Mouse (Mus musculus): ENCODE measurements around the gene Eral1. TPM values are rescaled to one million over a fixed set of nuclear protein-coding genes. Genes with fewer than 3 reads are reported as not detected.

Eral1 gene
- polyA plus RNA-seq (2012; ENCODE audit: insufficient read depth, insufficient read length, low replicate concordance, missing spikeins) = not detected in 2 replicates

GRCm38 (mm10) chr11:78079961-78080921 lies at the start of gene Eral1:
TSS of gene Eral1 (minus strand) at chr11:78080383.
- 2% methylated on average over 42 of the region's 42 CpGs for WGBS
- TF ChIP-seq POLR2A (IDR thresholded peaks at IDR 0.05; ENCODE audit: insufficient read depth, low read depth, low read length) (peak; percentile 61; the same call in 1 of the 2 replicates), CTCF (IDR thresholded peaks at IDR 0.05; ENCODE audit: insufficient read depth, low read depth, low read length) (no peak)
- Histone ChIP-seq H3K27ac (ENCODE audit: insufficient read depth, low read depth, low read length) (peak within 1 kb of the TSS; percentile 59), H3K4me3 (ENCODE audit: insufficient read depth, low read depth, low read length) (peak within 1 kb of the TSS; percentile 60), H3K4me1 (ENCODE audit: control insufficient read depth, insufficient read depth, low read length) (0 out of 2 replicates have a peak, but pooled peaks cover 3% of the 10 kb centered on the region)

GRCm38 (mm10) chr11:78129458-78129857 lies 49.3 kb upstream of the Eral1 start:
- no peak overlapping the region for H3K27ac ChIP-seq (ENCODE audit: insufficient read depth, low read depth, low read length)
- TF ChIP-seq POLR2A (IDR thresholded peaks at IDR 0.05; ENCODE audit: insufficient read depth, low read depth, low read length) (no peak), CTCF (IDR thresholded peaks at IDR 0.05; ENCODE audit: insufficient read depth, low read depth, low read length) (no peak)

GRCm38 (mm10) chr11:78126739-78127138 lies 46.6 kb upstream of the Eral1 start:
- no peak overlapping the region for H3K27ac ChIP-seq (ENCODE audit: insufficient read depth, low read depth, low read length)
- peaks cover 9% of the 10 kb centered on the region; the same call in 1 of the 2 replicates for H3K4me1 ChIP-seq (ENCODE audit: control insufficient read depth, insufficient read depth, low read length)
- H3K4me3 ChIP-seq (ENCODE audit: insufficient read depth, low read depth, low read length) = no peak overlapping the region
- WGBS = 80% methylated on average over 4 of the region's 4 CpGs
- no peak for TF ChIP-seq CTCF (IDR thresholded peaks at IDR 0.05; ENCODE audit: insufficient read depth, low read depth, low read length)
- TF ChIP-seq POLR2A (IDR thresholded peaks at IDR 0.05; ENCODE audit: insufficient read depth, low read depth, low read length) = no peak

More at GRCm38 (mm10) chr11:78129458-78129857, 49.3 kb upstream of the Eral1 start:
- 30% methylated on average over 8 of the region's 8 CpGs for WGBS
- Histone ChIP-seq H3K4me3 (ENCODE audit: insufficient read depth, low read depth, low read length) (no peak overlapping the region), H3K4me1 (ENCODE audit: control insufficient read depth, insufficient read depth, low read length) (peaks cover 12% of the 10 kb centered on the region)

- TF ChIP-seq CTCF (IDR thresholded peaks at IDR 0.05; ENCODE audit: insufficient read depth, low read depth, low read length) (no peak), POLR2A (IDR thresholded peaks at IDR 0.05; ENCODE audit: insufficient read depth, low read depth, low read length) (no peak)
- 47% methylated on average over 6 of the region's 6 CpGs for WGBS
- Histone ChIP-seq H3K27ac (ENCODE audit: insufficient read depth, low read depth, low read length) (no peak overlapping the region), H3K4me3 (ENCODE audit: insufficient read depth, low read depth, low read length) (no peak overlapping the region), H3K4me1 (ENCODE audit: control insufficient read depth, insufficient read depth, low read length) (peaks cover 9% of the 10 kb centered on the region; the same call in 1 of the 2 replicates)
These were observed 45.5 kb upstream of the Eral1 start for GRCm38 (mm10) chr11:78125691-78126090.

- TF ChIP-seq CTCF (IDR thresholded peaks at IDR 0.05; ENCODE audit: insufficient read depth, low read depth, low read length) (no peak), POLR2A (IDR thresholded peaks at IDR 0.05; ENCODE audit: insufficient read depth, low read depth, low read length) (no peak)
- no peak overlapping the region for H3K4me3 ChIP-seq (ENCODE audit: insufficient read depth, low read depth, low read length)
- H3K27ac ChIP-seq (ENCODE audit: insufficient read depth, low read depth, low read length) = no peak overlapping the region
- peaks cover 8% of the 10 kb centered on the region; the same call in 1 of the 2 replicates for H3K4me1 ChIP-seq (ENCODE audit: control insufficient read depth, insufficient read depth, low read length)
These were observed 43.6 kb upstream of the Eral1 start for GRCm38 (mm10) chr11:78123782-78124181.

GRCm38 (mm10) chr11:78122815-78123214 lies 42.6 kb upstream of the Eral1 start:
- 88% methylated on average over 4 of the region's 4 CpGs for WGBS
- TF ChIP-seq POLR2A (IDR thresholded peaks at IDR 0.05; ENCODE audit: insufficient read depth, low read depth, low read length) (no peak), CTCF (IDR thresholded peaks at IDR 0.05; ENCODE audit: insufficient read depth, low read depth, low read length) (no peak)

GRCm38 (mm10) chr11:78121176-78121575 lies 41.0 kb upstream of the Eral1 start:
- Histone ChIP-seq H3K4me1 (ENCODE audit: control insufficient read depth, insufficient read depth, low read length) (peaks cover 5% of the 10 kb centered on the region; the same call in 1 of the 2 replicates), H3K4me3 (ENCODE audit: insufficient read depth, low read depth, low read length) (no peak overlapping the region), H3K27ac (ENCODE audit: insufficient read depth, low read depth, low read length) (no peak overlapping the region)
- TF ChIP-seq POLR2A (IDR thresholded peaks at IDR 0.05; ENCODE audit: insufficient read depth, low read depth, low read length) (no peak), CTCF (IDR thresholded peaks at IDR 0.05; ENCODE audit: insufficient read depth, low read depth, low read length) (no peak)
- 69% methylated on average over 5 of the region's 5 CpGs for WGBS

More at GRCm38 (mm10) chr11:78122815-78123214, 42.6 kb upstream of the Eral1 start:
- Histone ChIP-seq H3K4me1 (ENCODE audit: control insufficient read depth, insufficient read depth, low read length) (peaks cover 8% of the 10 kb centered on the region; the same call in 1 of the 2 replicates), H3K4me3 (ENCODE audit: insufficient read depth, low read depth, low read length) (no peak overlapping the region), H3K27ac (ENCODE audit: insufficient read depth, low read depth, low read length) (no peak overlapping the region)

- TF ChIP-seq POLR2A (IDR thresholded peaks at IDR 0.05; ENCODE audit: insufficient read depth, low read depth, low read length) = no peak
- no peak for TF ChIP-seq CTCF (IDR thresholded peaks at IDR 0.05; ENCODE audit: insufficient read depth, low read depth, low read length)
- no peak overlapping the region for H3K4me3 ChIP-seq (ENCODE audit: insufficient read depth, low read depth, low read length)
- H3K4me1 ChIP-seq (ENCODE audit: control insufficient read depth, insufficient read depth, low read length) = peaks cover 4% of the 10 kb centered on the region; the same call in 1 of the 2 replicates
- H3K27ac ChIP-seq (ENCODE audit: insufficient read depth, low read depth, low read length) = no peak overlapping the region
- 87% methylated on average over 8 of the region's 8 CpGs for WGBS
These were observed 39.7 kb upstream of the Eral1 start for GRCm38 (mm10) chr11:78119898-78120297.

- H3K4me3 ChIP-seq (ENCODE audit: insufficient read depth, low read depth, low read length) = no peak overlapping the region
- no peak overlapping the region for H3K27ac ChIP-seq (ENCODE audit: insufficient read depth, low read depth, low read length)
- peaks cover 5% of the 10 kb centered on the region for H3K4me1 ChIP-seq (ENCODE audit: control insufficient read depth, insufficient read depth, low read length)
- TF ChIP-seq CTCF (IDR thresholded peaks at IDR 0.05; ENCODE audit: insufficient read depth, low read depth, low read length) = no peak
These were observed 38.3 kb upstream of the Eral1 start for GRCm38 (mm10) chr11:78118467-78118866.

Data from olfactory bulb, adult 2 months (tissue).